Mouse (Mus musculus) liver, embryonic 11.5 days (tissue): ENCODE results near the gene Nav2. TPM values are rescaled to one million over a fixed set of nuclear protein-coding genes. Genes with fewer than 3 reads are reported as not detected.

Source experiments
- ATAC-seq: fragments of 200-750 bp; cut with Nextera tagmentation; replicated peaks from 2 replicates; pipeline ENCODE4 v1.8.0; 2017; ENCODE audit warnings: moderate number of reproducible peaks, mild to moderate bottlenecking, moderate TSS enrichment, moderate library complexity; ENCODE audit not compliant: low FRiP score
- DNase-seq: peaks from one replicate; pipeline ENCODE4 v3.0.0-alpha.2; 2017; ENCODE audit warnings: low spot score
- H3K27ac ChIP-seq: fragments of 300-500 bp; sonication (generic); 2 replicates; pipeline ENCODE4 v1.5.1; 2014; ENCODE audit warnings: mild to moderate bottlenecking, low read depth, low read length, control low read depth
- H3K27me3 ChIP-seq: fragments of 300-500 bp; sonication (generic); replicated peaks from 2 replicates; pipeline ENCODE4 v1.6.1; 2014; ENCODE audit warnings: low read length, mixed read lengths; ENCODE audit not compliant: control insufficient read depth, insufficient read depth
- H3K36me3 ChIP-seq: fragments of 300-500 bp; sonication (generic); 2 replicates; pipeline ENCODE4 v1.6.1; 2014; ENCODE audit warnings: mild to moderate bottlenecking, low read length, moderate library complexity, mixed read lengths; ENCODE audit not compliant: control insufficient read depth, insufficient read depth
- H3K4me1 ChIP-seq: fragments of 300-500 bp; sonication (generic); replicated peaks from 2 replicates; pipeline ENCODE4 v1.6.1; 2014; ENCODE audit warnings: low read length, mixed read lengths; ENCODE audit not compliant: control insufficient read depth, insufficient read depth
- H3K4me2 ChIP-seq: fragments of 300-500 bp; sonication (generic); 2 replicates; pipeline ENCODE4 v1.6.1; 2014; ENCODE audit warnings: mild to moderate bottlenecking, control low read depth, moderate library complexity
- H3K4me3 ChIP-seq: fragments of 300-500 bp; sonication (generic); 2 replicates; pipeline ENCODE4 v1.5.1; 2014; ENCODE audit warnings: low read depth, low read length, control low read depth
- H3K9ac ChIP-seq: fragments of 300-500 bp; sonication (generic); 2 replicates; pipeline ENCODE4 v1.6.1; 2014; ENCODE audit warnings: low read depth, low read length, control low read depth
- H3K9me3 ChIP-seq: fragments of 300-500 bp; sonication (generic); 2 replicates; pipeline ENCODE4 v1.6.1; 2016; ENCODE audit warnings: low read length, inconsistent platforms, mixed read lengths; ENCODE audit not compliant: control insufficient read depth
- WGBS: fragments of 180-500 bp; shearing (Covaris S2); extraction: QIAGEN DNeasy Blood & Tissue Kit; methylation state at CpG from one replicate; pipeline ENCODE4 v1.1.7; 2014; 5-methylcytosine and 5-hydroxymethylcytosine counted together
- polyA plus RNA-seq: library from polyadenylated mRNA; unstranded; fragments of >200 nt; fragmentation: Nextera tagmentation; extraction: Ambion mirVana; gene quantifications from 2 replicates; pipeline ENCODE4 v1.2.1, GENCODE M21; 2014

Nav2 gene
- polyA plus RNA-seq, 1 experiment from 2014 or later = 6.2 TPM

GRCm38 (mm10) chr7:49181010-49181409 lies 272.5 kb downstream of the Nav2 start:
- no peak for ATAC-seq
- Histone ChIP-seq H3K4me1 (no peaks in the 10 kb centered on the region), H3K9ac (no peak overlapping the region)

GRCm38 (mm10) chr7:49182427-49182826 lies 273.9 kb downstream of the Nav2 start:
- Histone ChIP-seq H3K27me3 (no peaks in the 10 kb centered on the region), H3K9me3 (no peaks in the 10 kb centered on the region), H3K4me3 (no peak overlapping the region), H3K4me1 (no peaks in the 10 kb centered on the region), H3K4me2 (no peak overlapping the region), H3K36me3 (no peaks in the 10 kb centered on the region), H3K9ac (no peak overlapping the region), H3K27ac (no peak overlapping the region)
- ATAC-seq (no peak), DNase-seq (no peak)
- 72% methylated on average over 5 of the region's 5 CpGs for WGBS

More at GRCm38 (mm10) chr7:49181010-49181409, 272.5 kb downstream of the Nav2 start:
- H3K36me3 ChIP-seq = no peaks in the 10 kb centered on the region
- no peaks in the 10 kb centered on the region for H3K9me3 ChIP-seq
- no peaks in the 10 kb centered on the region for H3K27me3 ChIP-seq
- no peak overlapping the region for H3K4me3 ChIP-seq
- WGBS = 72% methylated on average over 8 of the region's 8 CpGs
- no peak overlapping the region for H3K27ac ChIP-seq
- H3K4me2 ChIP-seq = no peak overlapping the region
- DNase-seq = no peak

- no peak overlapping the region for H3K9ac ChIP-seq
Observed at GRCm38 (mm10) chr7:49183696-49184095, 275.2 kb downstream of the Nav2 start.

DNA sequence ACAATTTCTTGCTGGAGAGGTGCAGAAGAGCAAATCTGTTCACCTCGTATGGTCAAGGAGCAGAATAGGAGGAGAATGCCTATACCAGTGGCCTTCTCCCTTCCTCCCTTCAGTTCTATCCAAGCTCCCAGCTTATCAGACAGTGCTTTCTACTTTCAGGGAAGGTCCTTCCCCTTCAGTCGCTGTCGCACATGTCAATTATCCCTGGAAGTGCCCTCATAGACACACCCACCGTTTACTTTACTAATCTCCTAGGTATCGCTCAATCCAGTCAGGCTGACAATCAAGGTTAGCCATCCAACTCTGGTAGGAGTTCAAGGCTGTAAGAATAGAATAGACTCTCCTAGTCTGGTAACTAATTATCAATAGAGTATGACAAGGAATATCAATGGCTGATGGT lies 277.5 kb downstream of the Nav2 start:
- H3K27ac ChIP-seq = no peak overlapping the region
- no peak for DNase-seq
- H3K9ac ChIP-seq = no peak overlapping the region
- no peaks in the 10 kb centered on the region for H3K36me3 ChIP-seq
- no peak overlapping the region for H3K4me3 ChIP-seq
- H3K4me1 ChIP-seq = no peaks in the 10 kb centered on the region
- no peak for ATAC-seq
- H3K9me3 ChIP-seq = no peaks in the 10 kb centered on the region
- no peaks in the 10 kb centered on the region for H3K27me3 ChIP-seq
- 63% methylated on average over 5 of the region's 5 CpGs for WGBS
- H3K4me2 ChIP-seq = no peak overlapping the region

More at GRCm38 (mm10) chr7:49183696-49184095, 275.2 kb downstream of the Nav2 start:
- no peak for ATAC-seq
- H3K9me3 ChIP-seq = no peaks in the 10 kb centered on the region
- H3K4me3 ChIP-seq = no peak overlapping the region
- no peaks in the 10 kb centered on the region for H3K36me3 ChIP-seq
- no peak overlapping the region for H3K27ac ChIP-seq
- no peaks in the 10 kb centered on the region for H3K27me3 ChIP-seq
- no peaks in the 10 kb centered on the region for H3K4me1 ChIP-seq
- no peak overlapping the region for H3K4me2 ChIP-seq
- 78% methylated on average over 5 of the region's 5 CpGs for WGBS
- DNase-seq = no peak

DNA sequence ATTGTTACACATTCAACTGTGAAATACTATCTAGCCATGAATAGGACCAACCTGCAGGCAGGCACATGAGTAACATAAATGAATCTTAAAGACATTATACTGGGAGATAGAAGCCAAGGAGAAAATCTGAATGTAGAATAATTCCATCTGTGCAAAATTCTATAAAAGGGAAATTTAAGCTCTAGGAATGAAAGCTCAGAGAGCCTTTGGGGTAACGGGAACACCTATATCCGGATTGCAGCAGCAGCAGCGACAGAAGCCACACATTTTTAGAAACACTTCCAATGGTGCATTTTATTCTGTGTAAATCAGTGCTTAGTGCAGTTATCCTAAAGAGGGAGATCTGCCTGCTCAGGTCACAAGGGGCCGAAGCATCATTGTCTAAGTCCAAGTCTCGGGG lies 280.8 kb downstream of the Nav2 start:
- Histone ChIP-seq H3K4me1 (no peaks in the 10 kb centered on the region), H3K36me3 (no peaks in the 10 kb centered on the region), H3K27ac (no peak overlapping the region), H3K4me2 (no peak overlapping the region), H3K9ac (no peak overlapping the region), H3K9me3 (no peaks in the 10 kb centered on the region), H3K4me3 (no peak overlapping the region), H3K27me3 (peaks cover 6% of the 10 kb centered on the region; the same call in 1 of the 2 replicates)
- DNase-seq = no peak
- 81% methylated on average over 5 of the region's 5 CpGs for WGBS
- ATAC-seq = no peak

- Histone ChIP-seq H3K4me3 (no peak overlapping the region), H3K9me3 (no peaks in the 10 kb centered on the region), H3K36me3 (no peaks in the 10 kb centered on the region), H3K4me2 (no peak overlapping the region), H3K27ac (no peak overlapping the region), H3K4me1 (no peaks in the 10 kb centered on the region), H3K9ac (no peak overlapping the region), H3K27me3 (peaks cover 6% of the 10 kb centered on the region; the same call in 1 of the 2 replicates)
- DNase-seq (no peak), ATAC-seq (no peak)
- 67% methylated on average over 4 of the region's 4 CpGs for WGBS
Observed at GRCm38 (mm10) chr7:49190231-49190985, 281.9 kb downstream of the Nav2 start.

DNA sequence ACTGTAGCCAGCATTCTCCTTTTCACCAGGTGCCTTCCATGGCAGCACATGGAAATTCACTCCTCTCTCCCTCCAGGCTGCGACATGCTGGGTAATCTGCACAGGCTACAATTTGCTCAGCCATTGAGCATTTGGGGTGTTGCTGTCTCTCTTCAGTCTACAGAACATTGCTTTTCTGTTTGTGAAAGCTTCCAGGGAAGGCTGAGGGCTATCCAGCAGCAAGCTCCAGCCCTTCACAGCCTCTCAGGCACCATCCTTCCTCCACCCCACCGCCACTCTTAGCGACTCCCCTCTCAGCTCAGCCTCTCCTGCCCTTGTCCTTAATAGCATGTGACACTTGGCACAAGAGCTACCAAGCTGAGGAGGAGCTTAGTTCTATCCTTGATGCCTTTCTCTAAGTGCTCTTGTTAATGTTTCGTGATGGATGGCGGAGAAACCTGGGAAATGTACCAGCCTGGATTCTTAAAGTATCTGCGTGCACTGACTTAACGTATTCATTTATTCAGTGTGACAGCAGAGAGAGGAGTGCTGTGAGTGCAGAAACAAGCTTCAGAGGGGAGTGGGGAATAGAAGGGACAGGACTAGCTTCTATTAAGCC lies 282.7 kb downstream of the Nav2 start:
- ATAC-seq = no peak
- Histone ChIP-seq H3K4me1 (no peaks in the 10 kb centered on the region), H3K27ac (no peak overlapping the region), H3K4me2 (no peak overlapping the region), H3K9me3 (no peaks in the 10 kb centered on the region), H3K36me3 (no peaks in the 10 kb centered on the region), H3K9ac (no peak overlapping the region), H3K4me3 (no peak overlapping the region), H3K27me3 (peaks cover 6% of the 10 kb centered on the region; the same call in 1 of the 2 replicates)
- WGBS = 60% methylated on average over 7 of the region's 7 CpGs
- no peak for DNase-seq

- Histone ChIP-seq H3K9me3 (no peaks in the 10 kb centered on the region), H3K9ac (no peak overlapping the region), H3K4me1 (no peaks in the 10 kb centered on the region), H3K27ac (no peak overlapping the region), H3K36me3 (no peaks in the 10 kb centered on the region), H3K4me3 (no peak overlapping the region), H3K4me2 (no peak overlapping the region), H3K27me3 (peaks cover 6% of the 10 kb centered on the region; the same call in 1 of the 2 replicates)
- WGBS = 79% methylated on average over 2 of the region's 2 CpGs
- DNase-seq (no peak), ATAC-seq (no peak)
Observed at GRCm38 (mm10) chr7:49192061-49192695, 283.7 kb downstream of the Nav2 start.
